8 mouse cellular contexts compared by ENCODE assay signal in genomic region chr2:154604156-154604555, GRCm38 (mm10). TPM values are rescaled to one million over a fixed set of nuclear protein-coding genes. Genes with fewer than 3 reads are reported as not detected.
DNase-seq lines count a peak whose midpoint lies in the region; ATAC-seq lines count a peak whose summit lies in the region.

No protein-coding gene starts in this region.

- WGBS in lung, embryonic 16.5 days = 24% methylated on average over 7 of the region's 7 CpGs
- WGBS in forebrain, embryonic 12.5 days = 44% methylated on average over 7 of the region's 7 CpGs
- WGBS in liver, embryonic 15.5 days (ENCODE audit: insufficient replicate concordance) = 12% methylated on average over 7 of the region's 7 CpGs

- H3K4me1 ChIP-seq in lung, embryonic 16.5 days (replicated peaks; ENCODE audit: control insufficient read depth, insufficient read depth, low read length) = peaks cover 6% of the 10 kb centered on the region; the same call in 1 of the 2 replicates
- H3K4me1 ChIP-seq in forebrain, embryonic 12.5 days = peaks cover 13% of the 10 kb centered on the region
- peaks cover 49% of the 10 kb centered on the region for H3K4me1 ChIP-seq in liver, embryonic 15.5 days (replicated peaks)

- no peaks in the 10 kb centered on the region for H3K27me3 ChIP-seq in lung, embryonic 16.5 days (ENCODE audit: control insufficient read depth, insufficient read depth, low read depth, low read length)
- H3K27me3 ChIP-seq in forebrain, embryonic 12.5 days = peaks cover 21% of the 10 kb centered on the region
- H3K27me3 ChIP-seq in liver, embryonic 15.5 days = peaks cover 7% of the 10 kb centered on the region; the same call in 1 of the 2 replicates

- H3K9me3 ChIP-seq in lung, embryonic 16.5 days (ENCODE audit: control insufficient read depth, low read length) = no peaks in the 10 kb centered on the region
- H3K9me3 ChIP-seq in forebrain, embryonic 12.5 days = no peaks in the 10 kb centered on the region
- H3K9me3 ChIP-seq in liver, embryonic 15.5 days (replicated peaks) = no peaks in the 10 kb centered on the region

- H3K27ac ChIP-seq in lung, embryonic 16.5 days (ENCODE audit: low read length) = peak overlapping the region; percentile 35
- no peak overlapping the region for H3K27ac ChIP-seq in forebrain, embryonic 12.5 days
- H3K27ac ChIP-seq in liver, embryonic 15.5 days (replicated peaks) = peak overlapping the region; percentile 93

- peak overlapping the region; percentile 67 for H3K4me2 ChIP-seq in lung, embryonic 16.5 days (ENCODE audit: low read depth, low read length)
- peak overlapping the region; percentile 68 for H3K4me2 ChIP-seq in forebrain, embryonic 12.5 days
- peak overlapping the region; percentile 82 for H3K4me2 ChIP-seq in liver, embryonic 15.5 days

- no peaks in the 10 kb centered on the region for H3K36me3 ChIP-seq in lung, embryonic 16.5 days (ENCODE audit: control insufficient read depth, insufficient read depth, low read length)
- no peaks in the 10 kb centered on the region for H3K36me3 ChIP-seq in forebrain, embryonic 12.5 days (replicated peaks)
- 0 out of 2 replicates have a peak, but pooled peaks cover 3% of the 10 kb centered on the region for H3K36me3 ChIP-seq in liver, embryonic 15.5 days (replicated peaks)

- peak overlapping the region; percentile 49 for H3K9ac ChIP-seq in lung, embryonic 16.5 days (ENCODE audit: low read length)
- H3K9ac ChIP-seq in forebrain, embryonic 12.5 days = no peak overlapping the region
- peak overlapping the region; percentile 63 for H3K9ac ChIP-seq in liver, embryonic 15.5 days

- intact Hi-C loops in left cerebral cortex, postnatal 36 days (cut with DNase I) = no loop called here

- no peak for DNase-seq in lung, postnatal 4 days
- DNase-seq in thymus, postnatal 0 days (ENCODE audit: low spot score) = peak; percentile 85
- DNase-seq in left cerebral cortex, adult 11 months (ENCODE audit: low spot score) = no peak
- no peak for DNase-seq in left cerebral cortex, postnatal 36 days (ENCODE audit: low spot score in 2 of 2)
- DNase-seq in layer of hippocampus, adult 8-10 months (ENCODE audit: low spot score in 2 of 2) = no peak

- H3K4me3 ChIP-seq in lung, embryonic 16.5 days (ENCODE audit: low read length) = peak overlapping the region; percentile 78
- H3K4me3 ChIP-seq in forebrain, embryonic 12.5 days (replicated peaks) = peak overlapping the region; percentile 56
- H3K4me3 ChIP-seq in liver, embryonic 15.5 days (replicated peaks) = peak overlapping the region; percentile 57

- ATAC-seq in lung, embryonic 16.5 days (ENCODE audit: low read depth) = no peak
- ATAC-seq in forebrain, embryonic 12.5 days (ENCODE audit: low FRiP score) = no peak
- no peak for ATAC-seq in liver, embryonic 15.5 days (ENCODE audit: insufficient read depth)

RNA-seq across cellular contexts. Expression of gene Pxmp4, which starts 0.6 kb away (rescaled TPM):
- polyA plus RNA-seq in lung, embryonic 16.5 days (2015; fragmentation: Nextera tagmentation; extraction: Ambion mirVana) = 31.4 and 33.1 TPM in 2 replicates
- 10.4 and 11.2 TPM in 2 replicates for polyA plus RNA-seq in forebrain, embryonic 12.5 days (2016; fragmentation: Nextera tagmentation; extraction: Ambion mirVana)
- 34.6 and 43.9 TPM in 2 replicates for polyA plus RNA-seq in liver, embryonic 15.5 days (2015; fragmentation: Nextera tagmentation; extraction: Ambion mirVana)
- 51.8 and 52.1 TPM in 2 replicates for polyA plus RNA-seq in thymus, postnatal 0 days (2015; fragmentation: Nextera tagmentation; extraction: Ambion mirVana)
- 10 to 100 TPM; 12.4 to 13.9 TPM for total RNA-seq in left cerebral cortex, postnatal 36 days (2021)
- 10 to 100 TPM; 11.3 to 12.6 (median 11.7) TPM for total RNA-seq in layer of hippocampus, adult 8-10 months (2022)

RNA-seq across cellular contexts. Expression of gene Zfp341, which starts 8.9 kb away (rescaled TPM):
- polyA plus RNA-seq in lung, embryonic 16.5 days (2015; fragmentation: Nextera tagmentation; extraction: Ambion mirVana) = 0.88 and 1.0 TPM in 2 replicates
- 1.2 and 1.4 TPM in 2 replicates for polyA plus RNA-seq in forebrain, embryonic 12.5 days (2016; fragmentation: Nextera tagmentation; extraction: Ambion mirVana)
- polyA plus RNA-seq in liver, embryonic 15.5 days (2015; fragmentation: Nextera tagmentation; extraction: Ambion mirVana) = 2.6 TPM in 2 replicates
- 0.51 and 0.61 TPM in 2 replicates for polyA plus RNA-seq in thymus, postnatal 0 days (2015; fragmentation: Nextera tagmentation; extraction: Ambion mirVana)
- 10 to 100 TPM; 11.8 to 12.9 TPM for total RNA-seq in left cerebral cortex, postnatal 36 days (2021)
- 10 to 100 TPM in 1 of 4 experiments, 1 to 10 TPM in 3; 8.6 to 10.8 (median 9.3) TPM for total RNA-seq in layer of hippocampus, adult 8-10 months (2022)

RNA-seq across cellular contexts. Expression of gene 4930519P11Rik, which starts 9.1 kb away (rescaled TPM):
- polyA plus RNA-seq in lung, embryonic 16.5 days (2015; fragmentation: Nextera tagmentation; extraction: Ambion mirVana) = 0.48 TPM in 1 of 2 replicates, not detected in the other
- polyA plus RNA-seq in forebrain, embryonic 12.5 days (2016; fragmentation: Nextera tagmentation; extraction: Ambion mirVana) = not detected in 2 replicates
- not detected in 2 replicates for polyA plus RNA-seq in liver, embryonic 15.5 days (2015; fragmentation: Nextera tagmentation; extraction: Ambion mirVana)
- 0.28 and 0.42 TPM in 2 replicates for polyA plus RNA-seq in thymus, postnatal 0 days (2015; fragmentation: Nextera tagmentation; extraction: Ambion mirVana)
- not detected for total RNA-seq in left cerebral cortex, postnatal 36 days (2021)
- total RNA-seq in layer of hippocampus, adult 8-10 months (2022) = not detected

RNA-seq across cellular contexts. Expression of gene E2f1, which starts 34.5 kb away (rescaled TPM):
- 15.6 and 21.3 TPM in 2 replicates for polyA plus RNA-seq in lung, embryonic 16.5 days (2015; fragmentation: Nextera tagmentation; extraction: Ambion mirVana)
- 29.8 and 33.3 TPM in 2 replicates for polyA plus RNA-seq in forebrain, embryonic 12.5 days (2016; fragmentation: Nextera tagmentation; extraction: Ambion mirVana)
- 19.2 and 23.9 TPM in 2 replicates for polyA plus RNA-seq in liver, embryonic 15.5 days (2015; fragmentation: Nextera tagmentation; extraction: Ambion mirVana)
- polyA plus RNA-seq in thymus, postnatal 0 days (2015; fragmentation: Nextera tagmentation; extraction: Ambion mirVana) = 14.7 and 16.8 TPM in 2 replicates
- 10 to 100 TPM; 10.2 to 14.6 TPM for total RNA-seq in left cerebral cortex, postnatal 36 days (2021)
- total RNA-seq in layer of hippocampus, adult 8-10 months (2022) = 1 to 10 TPM; 3.5 to 5.1 (median 4.5) TPM

RNA-seq across cellular contexts. Expression of gene Necab3, which starts 45.5 kb away (rescaled TPM):
- polyA plus RNA-seq in lung, embryonic 16.5 days (2015; fragmentation: Nextera tagmentation; extraction: Ambion mirVana) = 2.7 and 4.4 TPM in 2 replicates
- polyA plus RNA-seq in forebrain, embryonic 12.5 days (2016; fragmentation: Nextera tagmentation; extraction: Ambion mirVana) = 8.7 and 11.0 TPM in 2 replicates
- polyA plus RNA-seq in liver, embryonic 15.5 days (2015; fragmentation: Nextera tagmentation; extraction: Ambion mirVana) = 0.40 and 0.71 TPM in 2 replicates
- 5.1 TPM in 2 replicates for polyA plus RNA-seq in thymus, postnatal 0 days (2015; fragmentation: Nextera tagmentation; extraction: Ambion mirVana)
- total RNA-seq in left cerebral cortex, postnatal 36 days (2021) = 10 to 100 TPM; 88.7 to 95.3 TPM
- total RNA-seq in layer of hippocampus, adult 8-10 months (2022) = 10 to 100 TPM; 29.2 to 33.2 (median 30.4) TPM
